Mouse (Mus musculus) layer of hippocampus, adult 9-11 months (tissue): ENCODE results near the gene Phyh.
A peak's percentile ranks its signal among the peaks of the same experiment; 100 is the strongest.

Experiments used
- DNase-seq: peaks from one replicate; pipeline ENCODE4 v3.0.0; 2022

Gene Phyh

GRCm38 (mm10) chr2:4918860-4919739 is at the start of gene Phyh:
Gene Phyh (plus strand): TSS chr2:4919019.
- peak; percentile 89 for DNase-seq

- DNase-seq: no peak
Measured at GRCm38 (mm10) chr2:4872740-4873139, 46.1 kb upstream of the Phyh start.

- DNase-seq: no peak
Measured at GRCm38 (mm10) chr2:4873331-4873730, 45.5 kb upstream of the Phyh start.

GRCm38 (mm10) chr2:4875090-4875489 is 43.7 kb upstream of the Phyh start:
- DNase-seq: no peak

- no peak for DNase-seq
Measured at GRCm38 (mm10) chr2:4876131-4876530, 42.7 kb upstream of the Phyh start.

DNA sequence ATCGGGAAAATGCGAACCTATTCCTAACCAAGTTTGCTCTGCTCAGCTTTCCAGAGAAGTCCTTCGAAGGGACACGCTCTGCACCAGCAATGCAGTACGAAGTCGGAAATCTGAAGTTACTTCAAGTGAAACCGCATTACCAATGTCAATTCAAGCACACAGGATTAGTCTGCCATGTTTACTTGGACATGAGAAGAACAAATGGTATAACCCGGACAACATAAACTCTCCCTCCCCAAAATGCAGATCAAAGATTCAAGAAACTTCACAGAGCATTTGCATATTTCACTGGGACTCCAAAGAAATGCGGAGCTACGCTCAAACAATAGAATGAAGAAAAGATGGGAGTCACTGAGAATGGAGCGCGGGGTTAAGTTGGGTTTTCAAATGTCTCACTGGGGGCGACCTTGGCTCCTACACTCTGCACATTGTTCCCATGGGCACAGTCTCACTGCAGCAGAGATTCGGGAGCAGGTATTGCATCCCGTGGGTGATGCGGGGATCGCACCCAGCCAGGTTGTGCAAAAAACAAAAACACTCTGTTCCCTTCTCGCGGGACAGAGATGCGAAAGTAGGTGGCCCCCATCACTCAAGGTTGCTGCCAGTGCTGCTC is 38.0 kb upstream of the Phyh start:
- DNase-seq: no peak

DNA sequence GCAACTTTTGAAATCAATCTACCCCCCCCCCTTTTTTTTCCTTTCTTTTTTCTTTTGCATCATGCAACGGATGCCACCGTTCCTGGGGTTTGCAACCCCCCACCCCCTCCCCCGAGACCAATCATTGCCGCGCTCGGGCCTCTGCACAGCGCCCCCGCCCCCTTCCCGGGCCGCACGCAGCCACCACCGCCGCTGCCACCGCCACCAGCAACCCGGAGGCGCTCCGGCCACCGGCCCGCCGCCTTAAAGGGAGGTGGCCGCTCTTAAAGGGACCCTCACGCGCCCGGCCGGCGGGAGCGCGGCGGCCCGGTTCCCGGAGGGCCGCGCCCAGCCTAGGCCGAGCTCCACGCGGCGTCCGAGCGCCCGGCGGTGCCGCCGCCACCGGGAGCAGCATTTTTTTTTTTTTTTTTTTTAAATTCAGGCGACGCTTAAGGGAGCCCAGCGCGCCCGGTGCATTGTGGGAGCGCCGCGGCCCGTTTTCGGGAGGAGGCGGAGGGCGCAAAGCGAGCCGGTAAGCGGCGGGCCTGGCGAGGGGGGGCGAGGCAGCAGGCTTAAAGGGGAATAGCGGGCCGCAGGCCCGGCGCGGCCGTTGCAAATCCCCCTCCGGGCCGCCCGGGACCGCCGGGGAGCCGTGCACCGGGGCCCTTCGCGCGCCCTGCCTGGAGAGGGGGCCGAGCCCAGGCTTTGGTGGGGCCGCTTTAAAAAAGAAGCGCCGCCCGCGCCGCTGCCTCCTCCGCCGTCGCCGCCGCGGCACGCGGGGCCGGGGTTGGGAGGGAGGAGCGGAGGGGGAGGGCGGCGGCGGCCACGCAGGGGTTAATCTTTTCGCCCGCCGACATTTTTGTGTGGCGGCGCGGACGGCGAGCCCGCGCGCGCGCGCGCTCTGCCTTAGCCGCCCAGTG is 37.2 kb upstream of the Phyh start, which contains the start of gene Sephs1:
Gene Sephs1, plus strand, starts transcription at position 215 of the 899 bp plus-strand sequence.
- DNase-seq: peak; percentile 79

DNA sequence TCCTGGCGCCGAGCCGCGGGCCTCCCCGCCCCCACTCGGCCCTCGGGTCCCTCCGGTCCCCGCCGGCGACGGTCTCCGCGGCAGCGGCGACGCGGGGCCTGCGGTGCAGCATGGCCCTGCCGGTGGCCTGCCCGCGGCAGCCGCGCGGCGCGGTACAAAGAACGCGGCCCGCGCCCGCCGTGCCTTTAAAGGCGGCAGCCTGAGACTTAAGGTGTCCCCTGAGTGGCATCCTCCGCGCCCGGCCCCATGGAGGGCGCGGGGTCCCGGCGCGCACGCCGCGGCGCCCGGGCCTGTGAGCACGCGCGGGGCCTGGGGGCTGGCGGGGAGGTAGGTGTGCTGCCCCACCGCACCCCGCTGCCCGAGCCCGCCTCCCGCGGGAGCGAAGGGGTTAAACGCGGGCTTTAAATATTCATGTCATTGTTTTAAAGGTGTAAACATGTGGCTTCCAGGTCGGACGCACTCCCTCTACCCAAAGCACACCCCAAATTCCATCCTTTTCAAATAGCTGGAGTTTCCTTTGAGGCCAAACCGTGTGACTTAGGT is 36.5 kb upstream of the Phyh start:
- no peak for DNase-seq

- DNase-seq: no peak
Measured at GRCm38 (mm10) chr2:4883009-4883704, 35.7 kb upstream of the Phyh start.

DNA sequence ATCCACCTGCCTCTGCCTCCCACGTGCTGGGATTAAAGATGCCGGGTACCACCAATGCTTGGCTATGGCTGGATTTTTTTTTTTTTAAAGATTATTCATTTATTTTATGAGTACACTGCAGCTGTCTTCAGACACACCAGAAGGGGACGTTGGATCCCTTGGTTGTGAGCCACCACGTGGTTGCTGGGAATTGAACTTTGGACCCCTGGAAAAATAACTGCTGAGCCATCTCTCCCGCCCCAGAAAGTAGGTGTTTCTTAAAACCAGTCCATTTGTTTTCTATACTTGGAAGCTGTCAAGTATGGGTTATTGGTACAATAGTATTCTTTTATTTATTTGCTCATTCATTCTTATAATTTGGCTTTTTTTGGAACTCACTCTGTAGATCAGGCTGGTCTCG is 31.9 kb upstream of the Phyh start:
- no peak for DNase-seq

GRCm38 (mm10) chr2:4895598-4895997 is 23.2 kb upstream of the Phyh start:
- DNase-seq: no peak

- DNase-seq: no peak
Measured at GRCm38 (mm10) chr2:4896970-4897369, 21.8 kb upstream of the Phyh start.

DNA sequence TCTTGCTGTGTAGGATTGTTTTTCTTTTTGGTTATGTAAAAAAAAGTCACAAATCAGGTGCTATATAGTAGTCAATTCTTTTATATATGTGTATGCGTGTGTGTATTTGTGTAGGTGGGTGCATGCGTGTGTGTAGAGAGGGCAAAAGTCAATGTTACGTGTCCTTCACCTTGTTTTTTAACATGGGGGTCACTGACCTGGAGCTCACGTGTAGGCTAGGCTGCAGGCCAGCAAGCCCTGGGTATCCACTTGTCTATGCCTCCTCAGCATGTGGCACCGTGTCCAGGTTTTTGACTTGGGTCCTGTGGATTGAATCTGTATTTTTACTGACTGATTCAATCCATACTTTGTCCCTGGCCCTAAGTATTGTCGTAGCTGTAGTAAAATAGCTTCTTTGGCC is 18.2 kb upstream of the Phyh start:
- DNase-seq: no peak

- no peak for DNase-seq
Measured at GRCm38 (mm10) chr2:4902346-4902745, 16.5 kb upstream of the Phyh start.

DNA sequence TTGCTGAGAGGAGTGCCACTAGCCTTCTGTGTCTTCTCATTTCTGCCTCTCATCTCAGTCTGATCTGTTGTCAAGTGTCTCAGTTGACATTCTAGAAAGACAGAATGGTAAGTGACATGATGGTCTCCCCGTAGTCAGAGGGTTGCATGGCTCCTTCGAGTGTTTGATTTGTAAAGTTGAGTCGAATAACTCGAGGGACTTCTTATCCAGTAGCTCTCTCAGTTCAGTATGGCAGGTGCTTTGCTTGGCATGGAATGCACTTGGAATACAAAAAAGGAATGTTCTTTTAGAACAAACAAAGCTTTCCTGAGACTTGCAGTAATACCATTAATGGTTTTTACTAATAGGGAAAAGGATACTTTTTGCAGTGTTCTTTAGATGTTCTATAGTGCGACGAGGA is 11.7 kb upstream of the Phyh start:
- no peak for DNase-seq

DNA sequence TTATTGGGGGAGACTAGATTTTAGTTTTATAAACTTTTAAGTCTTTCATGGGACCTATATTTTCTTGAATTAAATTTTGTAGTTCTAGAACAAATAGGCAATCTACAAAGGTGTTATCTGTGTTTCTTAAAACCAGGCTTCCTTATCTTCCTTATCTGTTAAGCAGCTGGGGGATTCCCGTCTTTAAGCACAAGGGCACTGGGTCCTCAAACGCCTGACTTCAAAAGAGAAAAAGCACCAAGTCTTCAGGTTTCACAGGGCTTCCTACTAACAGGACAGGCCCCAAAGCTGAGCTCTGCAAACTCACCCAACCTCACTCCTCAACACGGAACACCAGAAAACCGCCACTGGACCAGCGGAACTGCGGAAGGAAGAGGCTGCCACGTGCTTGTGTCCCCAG is 10.9 kb upstream of the Phyh start:
- no peak for DNase-seq

- DNase-seq: no peak
Measured at GRCm38 (mm10) chr2:4908771-4909315, 10.0 kb upstream of the Phyh start.

GRCm38 (mm10) chr2:4909909-4910308 is 8.9 kb upstream of the Phyh start:
- DNase-seq: no peak

DNA sequence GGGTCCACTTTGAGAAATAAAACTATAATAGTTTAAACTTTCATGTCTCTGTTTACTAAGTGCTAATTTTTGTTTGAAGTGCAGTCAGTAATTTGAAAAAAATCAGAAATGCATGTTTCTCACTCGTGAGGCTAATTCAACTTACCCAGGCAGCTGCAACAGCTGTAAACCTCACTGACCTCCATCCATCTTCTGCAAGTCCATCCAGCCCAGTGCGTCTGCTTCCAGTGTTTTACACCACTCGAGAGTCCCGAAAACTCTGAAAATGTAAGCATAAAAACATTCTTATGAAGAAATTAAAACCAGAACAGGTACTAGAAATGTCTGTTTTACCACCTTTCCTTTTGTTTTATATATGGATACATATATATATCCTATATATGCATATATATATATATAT is 8.3 kb upstream of the Phyh start:
- DNase-seq: no peak

- no peak for DNase-seq
Measured at GRCm38 (mm10) chr2:4913949-4914348, 4.9 kb upstream of the Phyh start.

- DNase-seq: no peak
Measured at GRCm38 (mm10) chr2:4916037-4916436, 2.8 kb upstream of the Phyh start.
